Mouse (Mus musculus): ENCODE data around the gene Klhl2. TPM values are rescaled to one million over a fixed set of nuclear protein-coding genes. Genes with fewer than 3 reads are reported as not detected.

Klhl2 gene
- polyA plus RNA-seq, 1 experiment from 2014 or later = 11.4 TPM

GRCm38 (mm10) chr8:64829391-64829790 lies 20.4 kb downstream of the Klhl2 start:
- no peak overlapping the region for H3K4me2 ChIP-seq (replicated peaks)
- no peak overlapping the region for H3K9ac ChIP-seq
- H3K36me3 ChIP-seq = peaks cover 9% of the 10 kb centered on the region
- no peaks in the 10 kb centered on the region for H3K27me3 ChIP-seq
- 0 out of 2 replicates have a peak, but pooled peaks cover 2% of the 10 kb centered on the region for H3K4me1 ChIP-seq
- H3K9me3 ChIP-seq (replicated peaks) = no peaks in the 10 kb centered on the region
- H3K27ac ChIP-seq (replicated peaks) = no peak overlapping the region
- ATAC-seq (ENCODE audit: insufficient number of reproducible peaks, low FRiP score, low TSS enrichment, low read depth) = no peak
- WGBS = 87% methylated on average over 9 of the region's 9 CpGs
- no peak overlapping the region for H3K4me3 ChIP-seq (replicated peaks)

GRCm38 (mm10) chr8:64828466-64828865 lies 21.4 kb downstream of the Klhl2 start:
- WGBS = 84% methylated on average over 15 of the region's 15 CpGs
- H3K4me3 ChIP-seq (replicated peaks) = no peak overlapping the region
- no peaks in the 10 kb centered on the region for H3K4me1 ChIP-seq
- no peak for ATAC-seq (ENCODE audit: insufficient number of reproducible peaks, low FRiP score, low TSS enrichment, low read depth)
- H3K9ac ChIP-seq = no peak overlapping the region
- peaks cover 9% of the 10 kb centered on the region for H3K36me3 ChIP-seq
- no peaks in the 10 kb centered on the region for H3K27me3 ChIP-seq
- H3K4me2 ChIP-seq (replicated peaks) = no peak overlapping the region
- no peak overlapping the region for H3K27ac ChIP-seq (replicated peaks)
- no peaks in the 10 kb centered on the region for H3K9me3 ChIP-seq (replicated peaks)

- Histone ChIP-seq H3K4me2 (replicated peaks) (no peak overlapping the region), H3K9ac (no peak overlapping the region), H3K4me1 (no peaks in the 10 kb centered on the region), H3K9me3 (replicated peaks) (no peaks in the 10 kb centered on the region), H3K36me3 (peaks cover 9% of the 10 kb centered on the region), H3K27me3 (no peaks in the 10 kb centered on the region), H3K27ac (replicated peaks) (no peak overlapping the region), H3K4me3 (replicated peaks) (no peak overlapping the region)
- no peak for ATAC-seq (ENCODE audit: insufficient number of reproducible peaks, low FRiP score, low TSS enrichment, low read depth)
- 82% methylated on average over 10 of the region's 10 CpGs for WGBS
Observed at GRCm38 (mm10) chr8:64827356-64827755, 22.5 kb downstream of the Klhl2 start.

GRCm38 (mm10) chr8:64826461-64826860 lies 23.4 kb downstream of the Klhl2 start:
- WGBS = 61% methylated on average over 8 of the region's 8 CpGs
- H3K9ac ChIP-seq = no peak overlapping the region
- H3K27me3 ChIP-seq = no peaks in the 10 kb centered on the region
- no peak for ATAC-seq (ENCODE audit: insufficient number of reproducible peaks, low FRiP score, low TSS enrichment, low read depth)
- peaks cover 9% of the 10 kb centered on the region for H3K36me3 ChIP-seq
- no peak overlapping the region for H3K27ac ChIP-seq (replicated peaks)
- H3K4me1 ChIP-seq = no peaks in the 10 kb centered on the region
- no peak overlapping the region for H3K4me3 ChIP-seq (replicated peaks)
- no peaks in the 10 kb centered on the region for H3K9me3 ChIP-seq (replicated peaks)
- H3K4me2 ChIP-seq (replicated peaks) = no peak overlapping the region

GRCm38 (mm10) chr8:64823905-64824304 lies 25.9 kb downstream of the Klhl2 start:
- Histone ChIP-seq H3K27ac (replicated peaks) (no peak overlapping the region), H3K4me3 (replicated peaks) (no peak overlapping the region), H3K9me3 (replicated peaks) (no peaks in the 10 kb centered on the region), H3K4me1 (no peaks in the 10 kb centered on the region), H3K27me3 (no peaks in the 10 kb centered on the region), H3K4me2 (replicated peaks) (no peak overlapping the region), H3K9ac (no peak overlapping the region), H3K36me3 (no peaks in the 10 kb centered on the region)
- ATAC-seq (ENCODE audit: insufficient number of reproducible peaks, low FRiP score, low TSS enrichment, low read depth) = no peak
- WGBS = 75% methylated on average over 11 of the region's 11 CpGs

GRCm38 (mm10) chr8:64820940-64821339 lies 28.9 kb downstream of the Klhl2 start:
- Histone ChIP-seq H3K36me3 (no peaks in the 10 kb centered on the region), H3K9ac (no peak overlapping the region), H3K4me2 (replicated peaks) (no peak overlapping the region), H3K27me3 (no peaks in the 10 kb centered on the region), H3K4me1 (no peaks in the 10 kb centered on the region), H3K27ac (replicated peaks) (no peak overlapping the region), H3K9me3 (replicated peaks) (no peaks in the 10 kb centered on the region), H3K4me3 (replicated peaks) (no peak overlapping the region)
- ATAC-seq (ENCODE audit: insufficient number of reproducible peaks, low FRiP score, low TSS enrichment, low read depth) = no peak
- 90% methylated on average over 4 of the region's 4 CpGs for WGBS

- Histone ChIP-seq H3K9me3 (replicated peaks) (no peaks in the 10 kb centered on the region), H3K4me3 (replicated peaks) (no peak overlapping the region), H3K27ac (replicated peaks) (no peak overlapping the region), H3K4me1 (no peaks in the 10 kb centered on the region), H3K36me3 (peaks cover 8% of the 10 kb centered on the region; the same call in 1 of the 2 replicates), H3K27me3 (no peaks in the 10 kb centered on the region), H3K4me2 (replicated peaks) (no peak overlapping the region), H3K9ac (no peak overlapping the region)
- ATAC-seq (ENCODE audit: insufficient number of reproducible peaks, low FRiP score, low TSS enrichment, low read depth) = no peak
- 97% methylated on average over 9 of the region's 9 CpGs for WGBS
Observed at GRCm38 (mm10) chr8:64811790-64812189, 38.0 kb downstream of the Klhl2 start.

GRCm38 (mm10) chr8:64811083-64811482 lies 38.7 kb downstream of the Klhl2 start:
- ATAC-seq (ENCODE audit: insufficient number of reproducible peaks, low FRiP score, low TSS enrichment, low read depth) = no peak
- 90% methylated on average over 4 of the region's 4 CpGs for WGBS
- H3K27me3 ChIP-seq = no peaks in the 10 kb centered on the region

GRCm38 (mm10) chr8:64806558-64806957 lies 43.3 kb downstream of the Klhl2 start:
- no peaks in the 10 kb centered on the region for H3K9me3 ChIP-seq (replicated peaks)
- whole genome bisulfite sequencing = 86% methylated on average over 3 of the region's 3 CpGs
- H3K9ac ChIP-seq = no peak overlapping the region
- no peaks in the 10 kb centered on the region for H3K27me3 ChIP-seq
- H3K4me1 ChIP-seq = no peaks in the 10 kb centered on the region
- ATAC-seq (ENCODE audit: insufficient number of reproducible peaks, low FRiP score, low TSS enrichment, low read depth) = no peak
- no peak overlapping the region for H3K4me3 ChIP-seq (replicated peaks)
- H3K4me2 ChIP-seq (replicated peaks) = no peak overlapping the region
- peaks cover 8% of the 10 kb centered on the region; the same call in 1 of the 2 replicates for H3K36me3 ChIP-seq
- H3K27ac ChIP-seq (replicated peaks) = no peak overlapping the region

More at GRCm38 (mm10) chr8:64811083-64811482, 38.7 kb downstream of the Klhl2 start:
- Histone ChIP-seq H3K36me3 (peaks cover 8% of the 10 kb centered on the region; the same call in 1 of the 2 replicates), H3K4me3 (replicated peaks) (no peak overlapping the region), H3K9me3 (replicated peaks) (no peaks in the 10 kb centered on the region), H3K27ac (replicated peaks) (no peak overlapping the region), H3K9ac (no peak overlapping the region), H3K4me2 (replicated peaks) (no peak overlapping the region), H3K4me1 (no peaks in the 10 kb centered on the region)

- ATAC-seq (ENCODE audit: insufficient number of reproducible peaks, low FRiP score, low TSS enrichment, low read depth) = no peak
- Histone ChIP-seq H3K4me1 (no peaks in the 10 kb centered on the region), H3K27me3 (no peaks in the 10 kb centered on the region), H3K4me3 (replicated peaks) (no peak overlapping the region), H3K9me3 (replicated peaks) (no peaks in the 10 kb centered on the region), H3K4me2 (replicated peaks) (no peak overlapping the region), H3K27ac (replicated peaks) (no peak overlapping the region), H3K9ac (no peak overlapping the region), H3K36me3 (no peaks in the 10 kb centered on the region)
- 70% methylated on average over 4 of the region's 4 CpGs for WGBS
Observed at GRCm38 (mm10) chr8:64804971-64805370, 44.8 kb downstream of the Klhl2 start.

GRCm38 (mm10) chr8:64799306-64799705 lies 50.5 kb downstream of the Klhl2 start:
- Histone ChIP-seq H3K9me3 (replicated peaks) (no peaks in the 10 kb centered on the region), H3K27ac (replicated peaks) (no peak overlapping the region), H3K4me1 (no peaks in the 10 kb centered on the region), H3K4me3 (replicated peaks) (no peak overlapping the region), H3K4me2 (replicated peaks) (no peak overlapping the region), H3K27me3 (no peaks in the 10 kb centered on the region), H3K36me3 (no peaks in the 10 kb centered on the region), H3K9ac (no peak overlapping the region)
- no peak for ATAC-seq (ENCODE audit: insufficient number of reproducible peaks, low FRiP score, low TSS enrichment, low read depth)
- WGBS = 84% methylated on average over 8 of the region's 8 CpGs

GRCm38 (mm10) chr8:64798503-64798902 lies 51.3 kb downstream of the Klhl2 start:
- H3K27ac ChIP-seq (replicated peaks) = no peak overlapping the region
- no peaks in the 10 kb centered on the region for H3K36me3 ChIP-seq
- H3K9ac ChIP-seq = no peak overlapping the region
- no peak overlapping the region for H3K4me3 ChIP-seq (replicated peaks)
- no peaks in the 10 kb centered on the region for H3K27me3 ChIP-seq
- no peak for ATAC-seq (ENCODE audit: insufficient number of reproducible peaks, low FRiP score, low TSS enrichment, low read depth)
- 83% methylated on average over 3 of the region's 3 CpGs for WGBS
- H3K4me1 ChIP-seq = no peaks in the 10 kb centered on the region
- H3K9me3 ChIP-seq (replicated peaks) = no peaks in the 10 kb centered on the region
- H3K4me2 ChIP-seq (replicated peaks) = no peak overlapping the region

Data from embryonic facial prominence, embryonic 15.5 days (tissue).